Mouse (Mus musculus): ENCODE results near the gene Aspg. TPM values are rescaled to one million over a fixed set of nuclear protein-coding genes. Genes with fewer than 3 reads are reported as not detected.

Gene Aspg
- total RNA-seq, 1 experiment, result 12.8 TPM

DNA sequence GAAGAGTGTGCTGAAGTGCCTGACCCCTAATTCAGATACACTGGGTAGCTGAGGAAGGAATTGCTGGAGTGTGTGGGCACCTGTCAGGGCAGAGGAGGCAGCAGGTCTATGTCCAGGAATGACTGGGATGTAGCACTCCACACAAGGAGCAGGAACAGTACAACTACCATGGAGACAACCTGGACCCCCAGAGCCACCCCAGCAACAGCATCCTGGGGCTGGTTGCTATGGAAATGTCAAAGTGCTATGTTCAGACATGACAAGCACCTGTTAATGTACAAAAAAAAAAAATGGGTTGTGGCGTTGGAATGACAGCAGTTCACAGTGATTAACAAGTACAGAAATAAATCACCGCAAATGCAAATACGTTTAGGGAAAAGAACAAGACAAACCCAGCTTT is 20.2 kb upstream of the Aspg start:
- no peak for DNase-seq (ENCODE audit: low read depth, low spot score)
- Histone ChIP-seq H3K36me3 (ENCODE audit: control insufficient read depth, insufficient read depth, low read length, poor library complexity, severe bottlenecking) (no peaks in the 10 kb centered on the region), H3K4me1 (ENCODE audit: control insufficient read depth in 2 of 2, insufficient read depth in 2 of 2, low read length in 2 of 2, poor library complexity in 1 of 2) (no peaks in the 10 kb centered on the region), H3K4me3 (ENCODE audit: insufficient read depth in 1 of 2, low read depth in 1 of 2, low read length in 2 of 2, poor library complexity in 1 of 2, severe bottlenecking in 1 of 2) (no peak overlapping the region), H3K9ac (ENCODE audit: insufficient read depth, low read depth, low read length, poor library complexity, severe bottlenecking) (no peak overlapping the region), H3K27ac (ENCODE audit: insufficient read depth, low read depth, low read length, poor library complexity, severe bottlenecking) (no peak overlapping the region), H3K9me3 (ENCODE audit: control insufficient read depth, insufficient read depth, low read depth, low read length) (no peaks in the 10 kb centered on the region)
- in situ Hi-C loops (cut with MboI; ENCODE audit: low sequenced_read_pairs in 2 of 2, unreplicated experiment in 2 of 2), result no loop called here
- TF ChIP-seq ZNF384 (IDR thresholded peaks at IDR 0.05; ENCODE audit: low read depth, low read length) (no peak), ZC3H11A (IDR thresholded peaks at IDR 0.05; ENCODE audit: borderline replicate concordance, low read depth, low read length) (no peak), HCFC1 (IDR thresholded peaks at IDR 0.05; ENCODE audit: borderline replicate concordance, insufficient read depth, low read length) (no peak), CHD2 (IDR thresholded peaks at IDR 0.05; ENCODE audit: low read depth, low read length) (no peak), MAFK (IDR thresholded peaks at IDR 0.05; ENCODE audit: insufficient read depth, low read depth, low read length) (no peak)

DNA sequence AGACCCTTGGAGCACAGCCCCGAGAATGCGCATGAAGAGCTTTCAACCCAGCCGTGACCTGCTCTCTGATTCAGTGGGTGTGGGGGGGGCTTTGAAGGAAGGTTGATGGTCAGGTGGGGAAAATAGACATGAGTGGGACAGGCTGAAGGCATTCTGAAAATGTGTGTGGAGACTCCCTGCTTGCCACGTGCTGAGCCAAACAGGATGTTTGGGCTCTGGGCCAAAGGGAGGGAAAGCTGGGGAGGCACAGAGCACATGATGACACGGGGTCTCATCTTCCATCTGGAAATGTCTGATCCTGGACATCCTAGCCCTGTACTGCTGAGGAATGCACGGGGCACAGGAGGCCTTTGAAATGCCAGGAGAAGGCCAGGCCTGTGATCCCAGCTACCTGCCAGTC is 19.8 kb upstream of the Aspg start:
- DNase-seq (ENCODE audit: low read depth, low spot score), result no peak
- H3K27ac ChIP-seq (ENCODE audit: insufficient read depth, low read depth, low read length, poor library complexity, severe bottlenecking), result no peak overlapping the region
- H3K9me3 ChIP-seq (ENCODE audit: control insufficient read depth, insufficient read depth, low read depth, low read length), result no peaks in the 10 kb centered on the region
- no peaks in the 10 kb centered on the region for H3K36me3 ChIP-seq (ENCODE audit: control insufficient read depth, insufficient read depth, low read length, poor library complexity, severe bottlenecking)
- no peaks in the 10 kb centered on the region for H3K4me1 ChIP-seq (ENCODE audit: control insufficient read depth in 2 of 2, insufficient read depth in 2 of 2, low read length in 2 of 2, poor library complexity in 1 of 2)
- H3K9ac ChIP-seq (ENCODE audit: insufficient read depth, low read depth, low read length, poor library complexity, severe bottlenecking), result no peak overlapping the region
- in situ Hi-C loops (cut with MboI; ENCODE audit: low sequenced_read_pairs in 2 of 2, unreplicated experiment in 2 of 2), result no loop called here
- no peak overlapping the region for H3K4me3 ChIP-seq (ENCODE audit: insufficient read depth in 1 of 2, low read depth in 1 of 2, low read length in 2 of 2, poor library complexity in 1 of 2, severe bottlenecking in 1 of 2)
- no peak for TF ChIP-seq CHD2 (IDR thresholded peaks at IDR 0.05; ENCODE audit: low read depth, low read length)
- no peak for TF ChIP-seq ZNF384 (IDR thresholded peaks at IDR 0.05; ENCODE audit: low read depth, low read length)
- no peak for TF ChIP-seq ZC3H11A (IDR thresholded peaks at IDR 0.05; ENCODE audit: borderline replicate concordance, low read depth, low read length)
- TF ChIP-seq HCFC1 (IDR thresholded peaks at IDR 0.05; ENCODE audit: borderline replicate concordance, insufficient read depth, low read length), result no peak
- TF ChIP-seq MAFK (IDR thresholded peaks at IDR 0.05; ENCODE audit: insufficient read depth, low read depth, low read length), result no peak

DNA sequence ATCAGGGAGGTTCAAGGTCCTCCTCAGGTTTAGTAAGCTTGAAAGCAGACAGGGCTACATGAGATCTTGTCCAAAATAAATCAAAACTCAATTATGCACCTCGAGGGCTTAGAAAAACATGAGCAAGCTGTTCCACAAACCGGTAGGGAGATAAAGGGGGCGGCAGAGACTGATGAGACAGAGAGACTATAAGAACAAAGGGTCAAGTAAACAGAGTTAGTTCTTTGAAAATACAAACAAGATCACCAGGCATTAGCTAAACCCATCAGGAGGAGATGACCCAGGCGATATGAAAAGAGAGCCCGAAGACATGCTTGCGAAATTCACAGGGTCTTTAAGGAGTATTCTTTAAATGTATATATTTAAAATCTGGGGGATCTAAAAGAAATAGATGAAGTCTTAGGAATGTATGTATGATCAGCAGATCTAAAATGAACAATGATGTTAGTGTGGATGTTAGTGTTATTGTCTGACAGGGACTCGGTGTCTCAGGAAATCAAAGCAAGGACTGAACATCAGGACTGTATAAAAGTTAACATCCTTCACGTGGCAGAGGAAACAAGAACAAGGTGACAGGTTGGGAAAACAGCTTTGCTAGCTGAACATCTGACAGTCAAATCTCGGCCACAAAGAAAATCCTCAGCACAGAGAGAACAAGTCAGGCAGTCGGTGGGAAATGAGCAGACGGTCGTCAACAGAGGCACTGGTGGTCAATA is 17.7 kb upstream of the Aspg start:
- TF ChIP-seq MAFK (IDR thresholded peaks at IDR 0.05; ENCODE audit: insufficient read depth, low read depth, low read length) (no peak), HCFC1 (IDR thresholded peaks at IDR 0.05; ENCODE audit: borderline replicate concordance, insufficient read depth, low read length) (no peak), ZNF384 (IDR thresholded peaks at IDR 0.05; ENCODE audit: low read depth, low read length) (no peak), CHD2 (IDR thresholded peaks at IDR 0.05; ENCODE audit: low read depth, low read length) (no peak), ZC3H11A (IDR thresholded peaks at IDR 0.05; ENCODE audit: borderline replicate concordance, low read depth, low read length) (no peak)
- no peak overlapping the region for H3K27ac ChIP-seq (ENCODE audit: insufficient read depth, low read depth, low read length, poor library complexity, severe bottlenecking)
- H3K36me3 ChIP-seq (ENCODE audit: control insufficient read depth, insufficient read depth, low read length, poor library complexity, severe bottlenecking), result no peaks in the 10 kb centered on the region
- in situ Hi-C loops (cut with MboI; ENCODE audit: low sequenced_read_pairs in 2 of 2, unreplicated experiment in 2 of 2), result no loop called here
- no peaks in the 10 kb centered on the region for H3K9me3 ChIP-seq (ENCODE audit: control insufficient read depth, insufficient read depth, low read depth, low read length)
- DNase-seq (ENCODE audit: low read depth, low spot score), result no peak
- H3K4me3 ChIP-seq (ENCODE audit: insufficient read depth in 1 of 2, low read depth in 1 of 2, low read length in 2 of 2, poor library complexity in 1 of 2, severe bottlenecking in 1 of 2), result no peak overlapping the region
- H3K9ac ChIP-seq (ENCODE audit: insufficient read depth, low read depth, low read length, poor library complexity, severe bottlenecking), result no peak overlapping the region
- no peaks in the 10 kb centered on the region for H3K4me1 ChIP-seq (ENCODE audit: control insufficient read depth in 2 of 2, insufficient read depth in 2 of 2, low read length in 2 of 2, poor library complexity in 1 of 2)

DNA sequence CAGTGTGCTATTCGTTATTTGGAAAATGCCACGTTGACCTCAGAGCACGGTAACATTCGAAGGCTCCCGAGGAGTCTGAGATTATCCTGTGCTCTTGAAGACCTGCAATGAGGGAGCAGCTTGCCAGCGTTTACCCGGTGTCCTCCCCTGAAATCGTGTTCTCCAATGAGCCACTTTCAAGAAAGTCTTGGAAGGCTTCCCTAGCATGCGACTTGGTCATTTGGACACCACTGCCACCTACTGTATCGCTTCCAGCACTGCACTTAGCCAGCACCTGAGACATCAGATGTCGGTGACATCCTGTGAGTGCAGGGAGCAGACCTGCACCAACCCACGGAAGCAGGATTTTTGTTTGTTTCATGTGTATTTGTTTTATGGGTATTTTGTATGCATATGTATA is 15.4 kb upstream of the Aspg start:
- Histone ChIP-seq H3K4me3 (ENCODE audit: insufficient read depth in 1 of 2, low read depth in 1 of 2, low read length in 2 of 2, poor library complexity in 1 of 2, severe bottlenecking in 1 of 2) (no peak overlapping the region), H3K9me3 (ENCODE audit: control insufficient read depth, insufficient read depth, low read depth, low read length) (no peaks in the 10 kb centered on the region), H3K4me1 (ENCODE audit: control insufficient read depth in 2 of 2, insufficient read depth in 2 of 2, low read length in 2 of 2, poor library complexity in 1 of 2) (no peaks in the 10 kb centered on the region), H3K36me3 (ENCODE audit: control insufficient read depth, insufficient read depth, low read length, poor library complexity, severe bottlenecking) (no peaks in the 10 kb centered on the region), H3K27ac (ENCODE audit: insufficient read depth, low read depth, low read length, poor library complexity, severe bottlenecking) (no peak overlapping the region), H3K9ac (ENCODE audit: insufficient read depth, low read depth, low read length, poor library complexity, severe bottlenecking) (no peak overlapping the region)
- TF ChIP-seq ZNF384 (IDR thresholded peaks at IDR 0.05; ENCODE audit: low read depth, low read length), result no peak
- TF ChIP-seq ZC3H11A (IDR thresholded peaks at IDR 0.05; ENCODE audit: borderline replicate concordance, low read depth, low read length), result peak; percentile 80
- in situ Hi-C loops (cut with MboI; ENCODE audit: low sequenced_read_pairs in 2 of 2, unreplicated experiment in 2 of 2), result no loop called here
- peak; percentile 58 for DNase-seq (ENCODE audit: low read depth, low spot score)
